Mouse (Mus musculus) forebrain, embryonic 12.5 days (tissue): ENCODE measurements at regions not wholly inside any gene's neighbourhood (a gene's known extent, or its start where the extent isn't known, plus 50 kb on each side); places are given as distances from the start of the nearest gene placed in this dataset.

Experiments used
- ATAC-seq: fragments of 200-750 bp; cut with Nextera tagmentation; 2 replicates; pipeline ENCODE4 v1.8.0; 2017; ENCODE audit warnings: moderate TSS enrichment; ENCODE audit not compliant: low FRiP score
- H3K27ac ChIP-seq: fragments of 300-500 bp; sonication (generic); 2 replicates; pipeline ENCODE4 v1.5.1; 2016; ENCODE audit warnings: mild to moderate bottlenecking
- H3K27me3 ChIP-seq: fragments of 300-500 bp; sonication (generic); 2 replicates; pipeline ENCODE4 v1.6.1; 2016; ENCODE audit warnings: mild to moderate bottlenecking
- H3K36me3 ChIP-seq: fragments of 300-500 bp; sonication (generic); replicated peaks from 2 replicates; pipeline ENCODE4 v1.6.1; 2016; ENCODE audit warnings: mild to moderate bottlenecking
- H3K4me1 ChIP-seq: fragments of 300-500 bp; sonication (generic); 2 replicates; pipeline ENCODE4 v1.6.1; 2016
- H3K4me2 ChIP-seq: fragments of 300-500 bp; sonication (generic); 2 replicates; pipeline ENCODE4 v1.6.1; 2016; ENCODE audit warnings: mild to moderate bottlenecking, moderate library complexity
- H3K4me3 ChIP-seq: fragments of 300-500 bp; sonication (generic); replicated peaks from 2 replicates; pipeline ENCODE4 v1.5.1; 2016; ENCODE audit warnings: mild to moderate bottlenecking
- H3K9ac ChIP-seq: fragments of 300-500 bp; sonication (generic); 2 replicates; pipeline ENCODE4 v1.6.1; 2016; ENCODE audit warnings: mild to moderate bottlenecking
- H3K9me3 ChIP-seq: fragments of 300-500 bp; sonication (generic); 2 replicates; pipeline ENCODE4 v1.6.1; 2016
- WGBS: fragments of 180-500 bp; shearing (Covaris S2); methylation state at CpG from one replicate; pipeline ENCODE4 v1.1.7; 2016; 5-methylcytosine and 5-hydroxymethylcytosine counted together

- 84% methylated on average over 1 of the region's 1 CpGs for WGBS
- no peak overlapping the region for H3K27ac ChIP-seq
- ATAC-seq: no peak
These were observed 50.2 kb upstream of the Nox4 start for GRCm38 (mm10) chr7:87195647-87196046.

More at GRCm38 (mm10) chr7:87195647-87196046, 50.2 kb upstream of the Nox4 start:
- H3K9me3 ChIP-seq: no peaks in the 10 kb centered on the region
- no peaks in the 10 kb centered on the region for H3K27me3 ChIP-seq
- H3K4me1 ChIP-seq: no peaks in the 10 kb centered on the region
- H3K36me3 ChIP-seq: no peaks in the 10 kb centered on the region
- no peak overlapping the region for H3K9ac ChIP-seq
- H3K4me2 ChIP-seq: no peak overlapping the region
- H3K4me3 ChIP-seq: no peak overlapping the region
